Mouse (Mus musculus): ENCODE results near the gene Fto. TPM values are rescaled to one million over a fixed set of nuclear protein-coding genes. Genes with fewer than 3 reads are reported as not detected.

Gene Fto
- polyA plus RNA-seq, 1 experiment from 2014 or later: 72.1 TPM

DNA sequence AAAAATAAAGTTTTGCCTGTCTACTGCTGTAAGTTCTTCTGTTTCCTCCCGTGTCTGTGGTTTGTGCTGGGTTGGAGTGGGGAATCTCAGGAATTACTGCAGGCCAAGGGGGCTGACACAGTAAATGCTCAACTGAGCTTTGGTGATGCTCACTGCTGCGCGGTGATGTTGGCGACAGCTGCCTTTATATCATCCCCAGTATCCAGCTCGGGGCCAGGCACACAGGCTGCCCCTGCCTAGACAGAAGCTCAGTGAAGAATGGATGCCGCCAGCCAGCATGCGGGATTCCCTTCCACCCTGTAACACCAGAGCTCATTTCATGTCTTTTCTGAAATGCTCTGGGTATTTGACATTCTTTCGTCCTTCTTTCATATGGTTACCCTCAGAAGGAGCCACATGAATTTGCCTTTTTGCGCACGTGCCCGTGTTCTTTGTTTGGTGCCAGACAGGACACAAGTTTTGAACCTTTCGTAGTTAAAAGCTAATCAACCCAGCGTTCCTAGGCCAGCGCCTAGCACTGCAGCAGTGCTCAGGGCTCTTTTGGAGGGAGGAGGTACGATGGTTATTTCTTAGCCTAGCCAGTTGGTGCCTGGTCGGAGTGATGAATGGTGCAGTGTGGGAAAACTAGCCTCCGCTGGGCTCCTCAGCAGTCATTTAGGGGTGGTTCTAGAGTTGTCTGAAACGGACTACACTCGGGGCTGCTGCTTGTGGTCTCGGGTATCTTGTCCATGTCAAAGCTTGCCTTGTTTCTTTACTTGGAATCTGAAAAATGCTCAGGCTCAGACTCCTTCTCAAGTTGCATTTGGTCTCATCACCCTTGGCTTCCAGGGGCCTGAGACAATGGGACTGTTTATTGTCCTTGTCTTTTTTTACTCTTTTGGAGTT lies 62.0 kb downstream of the Fto start:
- H3K4me2 ChIP-seq (ENCODE audit: low read depth, low read length): no peak overlapping the region
- 68% methylated on average over 20 of the region's 20 CpGs for WGBS
- H3K9me3 ChIP-seq (replicated peaks; ENCODE audit: control insufficient read depth, low read length): no peaks in the 10 kb centered on the region
- H3K27ac ChIP-seq (ENCODE audit: low read length): no peak overlapping the region
- H3K4me3 ChIP-seq (ENCODE audit: low read length): no peak overlapping the region
- no peaks in the 10 kb centered on the region for H3K36me3 ChIP-seq (ENCODE audit: control insufficient read depth, insufficient read depth)
- H3K4me1 ChIP-seq (ENCODE audit: control insufficient read depth, insufficient read depth, low read length): peaks cover 64% of the 10 kb centered on the region
- H3K27me3 ChIP-seq (ENCODE audit: control insufficient read depth, insufficient read depth, low read length): no peaks in the 10 kb centered on the region
- ATAC-seq (replicated peaks; ENCODE audit: extremely low read depth, insufficient read depth, low FRiP score): no peak
- no peak overlapping the region for H3K9ac ChIP-seq (ENCODE audit: low read length)

DNA sequence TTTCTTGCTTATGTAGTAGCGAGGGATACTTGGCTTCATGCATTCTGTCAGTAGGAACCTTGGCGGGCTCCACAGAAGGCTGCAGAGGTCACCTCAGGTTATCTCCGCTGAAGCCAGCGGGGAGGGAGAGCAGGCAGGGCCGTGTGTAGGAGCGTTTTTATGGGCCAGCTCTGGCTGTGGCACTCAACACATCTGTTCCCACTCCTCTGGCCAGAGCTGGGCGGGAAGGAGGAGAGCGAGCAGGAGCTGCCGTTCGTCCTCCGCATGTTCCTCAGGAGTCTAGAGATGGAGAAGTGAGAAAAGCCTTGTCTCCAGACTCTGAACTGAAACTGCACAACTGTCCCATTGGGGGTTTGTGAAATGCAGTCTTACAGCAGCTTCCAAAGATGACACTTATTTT lies 63.5 kb downstream of the Fto start:
- Histone ChIP-seq H3K36me3 (ENCODE audit: control insufficient read depth, insufficient read depth) (no peaks in the 10 kb centered on the region), H3K4me2 (ENCODE audit: low read depth, low read length) (peak overlapping the region; percentile 31), H3K4me3 (ENCODE audit: low read length) (no peak overlapping the region), H3K27ac (ENCODE audit: low read length) (peak overlapping the region; percentile 30; the same call in 1 of the 2 replicates), H3K9ac (ENCODE audit: low read length) (no peak overlapping the region), H3K4me1 (ENCODE audit: control insufficient read depth, insufficient read depth, low read length) (peaks cover 67% of the 10 kb centered on the region), H3K27me3 (ENCODE audit: control insufficient read depth, insufficient read depth, low read length) (no peaks in the 10 kb centered on the region), H3K9me3 (replicated peaks; ENCODE audit: control insufficient read depth, low read length) (no peaks in the 10 kb centered on the region)
- WGBS: 23% methylated on average over 11 of the region's 11 CpGs
- peak; percentile 59 for ATAC-seq (replicated peaks; ENCODE audit: extremely low read depth, insufficient read depth, low FRiP score)

DNA sequence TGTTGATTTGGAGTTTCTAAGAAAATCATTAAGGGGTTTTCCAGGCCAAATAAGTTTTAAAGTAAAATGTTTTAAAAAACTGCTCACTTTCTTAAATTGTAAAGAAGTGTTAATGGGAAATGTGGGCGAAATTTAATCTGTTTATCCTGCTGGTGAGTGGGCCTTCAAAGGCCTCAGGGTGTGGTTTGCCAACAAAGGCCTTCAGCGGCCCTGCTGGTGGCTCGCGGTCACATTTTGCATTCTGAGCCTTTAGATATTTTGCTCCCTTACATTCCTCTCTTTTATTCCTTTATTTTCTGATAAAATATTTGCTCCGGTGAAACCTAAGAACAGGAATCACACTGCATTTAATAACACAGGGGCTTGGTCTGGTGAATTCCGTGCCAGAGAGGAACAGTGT lies 64.0 kb downstream of the Fto start:
- WGBS: 72% methylated on average over 6 of the region's 6 CpGs
- Histone ChIP-seq H3K9ac (ENCODE audit: low read length) (no peak overlapping the region), H3K27me3 (ENCODE audit: control insufficient read depth, insufficient read depth, low read length) (no peaks in the 10 kb centered on the region), H3K9me3 (replicated peaks; ENCODE audit: control insufficient read depth, low read length) (no peaks in the 10 kb centered on the region), H3K4me3 (ENCODE audit: low read length) (no peak overlapping the region), H3K36me3 (ENCODE audit: control insufficient read depth, insufficient read depth) (no peaks in the 10 kb centered on the region), H3K4me1 (ENCODE audit: control insufficient read depth, insufficient read depth, low read length) (peaks cover 67% of the 10 kb centered on the region), H3K27ac (ENCODE audit: low read length) (no peak overlapping the region), H3K4me2 (ENCODE audit: low read depth, low read length) (no peak overlapping the region)
- ATAC-seq (replicated peaks; ENCODE audit: extremely low read depth, insufficient read depth, low FRiP score): no peak

DNA sequence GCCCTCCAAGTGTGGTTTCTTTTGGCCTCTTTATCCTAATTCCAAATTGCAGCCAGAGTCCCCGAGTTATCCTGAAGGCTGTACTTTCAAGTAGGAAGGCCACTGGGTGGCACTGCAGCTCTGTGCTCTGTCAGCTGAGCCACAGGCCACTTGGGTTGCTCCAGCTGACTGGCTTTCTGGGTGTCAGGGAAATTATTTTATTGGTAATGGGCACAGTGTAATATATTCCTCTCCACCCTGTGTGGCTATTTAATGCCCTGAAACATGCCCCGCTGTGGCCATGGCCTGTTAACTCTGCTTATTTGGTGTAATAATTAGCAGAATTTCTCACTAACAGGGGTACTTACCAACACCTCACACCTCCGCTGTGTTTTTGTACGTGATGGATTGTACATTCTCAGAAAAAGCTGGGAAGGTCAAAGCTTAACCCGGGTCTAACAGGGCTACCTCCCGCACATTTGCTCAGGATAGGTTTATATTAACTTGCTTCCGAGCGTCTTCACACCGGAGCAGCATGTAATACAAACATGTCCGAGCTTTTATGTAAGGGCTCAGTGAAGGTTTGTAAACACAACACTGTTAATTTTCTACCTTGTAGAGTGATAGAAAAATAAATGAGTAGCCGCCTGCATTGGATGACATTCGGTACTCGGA lies 65.6 kb downstream of the Fto start:
- no peak for ATAC-seq (replicated peaks; ENCODE audit: extremely low read depth, insufficient read depth, low FRiP score)
- Histone ChIP-seq H3K36me3 (ENCODE audit: control insufficient read depth, insufficient read depth) (no peaks in the 10 kb centered on the region), H3K9ac (ENCODE audit: low read length) (no peak overlapping the region), H3K27ac (ENCODE audit: low read length) (no peak overlapping the region), H3K4me2 (ENCODE audit: low read depth, low read length) (no peak overlapping the region), H3K4me3 (ENCODE audit: low read length) (no peak overlapping the region), H3K27me3 (ENCODE audit: control insufficient read depth, insufficient read depth, low read length) (no peaks in the 10 kb centered on the region), H3K9me3 (replicated peaks; ENCODE audit: control insufficient read depth, low read length) (no peaks in the 10 kb centered on the region), H3K4me1 (ENCODE audit: control insufficient read depth, insufficient read depth, low read length) (peaks cover 50% of the 10 kb centered on the region)
- WGBS: 70% methylated on average over 13 of the region's 13 CpGs

DNA sequence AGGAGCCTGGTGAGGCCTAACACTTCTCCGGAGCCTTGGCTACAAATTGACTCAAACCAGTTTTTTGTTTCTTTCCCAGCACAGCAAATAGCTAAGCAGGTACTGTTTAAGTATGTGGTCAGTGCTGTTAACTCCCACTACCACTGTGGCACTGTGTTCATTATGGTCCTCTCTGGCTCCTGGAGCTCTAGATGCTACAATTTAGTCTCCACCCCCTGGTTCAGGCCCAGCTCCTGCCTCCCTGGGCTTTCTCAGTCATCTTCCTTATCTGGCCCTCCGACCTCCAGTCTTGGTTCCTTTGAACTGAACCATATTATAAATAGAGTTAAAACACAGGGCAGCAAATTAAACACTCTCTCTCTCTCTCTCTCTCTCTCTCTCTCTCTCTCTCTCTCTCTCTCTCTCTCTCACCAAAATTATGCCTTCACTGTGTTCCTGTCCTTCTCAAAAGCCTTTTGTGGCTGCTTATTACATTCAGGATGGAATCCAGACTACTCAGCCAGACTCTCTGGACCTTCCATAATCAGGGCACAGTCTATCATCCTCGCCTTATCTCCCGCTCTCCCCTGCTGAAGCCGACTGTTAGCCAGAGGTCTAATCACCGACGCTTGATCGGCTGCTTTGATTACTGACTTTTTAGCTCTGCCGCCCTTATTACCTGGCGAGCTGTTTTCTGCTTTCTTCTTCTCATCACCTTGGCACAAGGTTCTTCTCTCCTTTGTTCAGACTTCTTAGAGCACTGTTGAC lies 67.6 kb downstream of the Fto start:
- 25% methylated on average over 10 of the region's 10 CpGs for WGBS
- no peak for ATAC-seq (replicated peaks; ENCODE audit: extremely low read depth, insufficient read depth, low FRiP score)
- Histone ChIP-seq H3K36me3 (ENCODE audit: control insufficient read depth, insufficient read depth) (no peaks in the 10 kb centered on the region), H3K4me3 (ENCODE audit: low read length) (no peak overlapping the region), H3K9ac (ENCODE audit: low read length) (no peak overlapping the region), H3K27me3 (ENCODE audit: control insufficient read depth, insufficient read depth, low read length) (no peaks in the 10 kb centered on the region), H3K9me3 (replicated peaks; ENCODE audit: control insufficient read depth, low read length) (no peaks in the 10 kb centered on the region), H3K4me1 (ENCODE audit: control insufficient read depth, insufficient read depth, low read length) (peaks cover 43% of the 10 kb centered on the region), H3K27ac (ENCODE audit: low read length) (peak overlapping the region; percentile 24; the same call in 1 of the 2 replicates), H3K4me2 (ENCODE audit: low read depth, low read length) (peak overlapping the region; percentile 26; the same call in 1 of the 2 replicates)

DNA sequence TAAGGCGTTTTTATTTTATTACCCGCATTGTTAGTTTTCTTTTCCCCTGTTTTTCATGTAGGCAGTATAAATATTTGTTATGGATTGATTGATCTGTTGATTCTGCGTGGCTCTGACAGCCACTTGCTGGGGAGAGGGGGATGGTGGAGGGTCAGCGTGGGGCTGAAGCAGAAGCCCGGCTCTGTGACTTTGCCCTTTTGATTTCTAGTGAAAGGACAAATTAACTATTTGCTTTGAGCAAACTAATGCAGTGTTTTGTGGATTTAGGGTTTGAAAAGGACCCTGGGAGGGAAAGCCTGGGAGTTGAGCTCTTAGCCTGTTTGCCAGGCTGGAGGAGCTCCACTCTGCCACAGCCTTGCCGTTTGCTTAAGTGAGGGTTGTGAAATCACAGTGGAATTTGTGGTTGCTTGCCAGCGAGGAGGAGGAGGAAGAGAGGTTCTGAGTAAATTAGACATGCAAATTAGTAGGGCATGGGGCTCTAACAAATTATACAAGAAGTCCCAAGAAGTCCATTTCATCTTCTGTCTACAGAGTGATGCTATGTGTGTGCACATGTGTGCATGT lies 68.3 kb downstream of the Fto start:
- no peak for ATAC-seq (replicated peaks; ENCODE audit: extremely low read depth, insufficient read depth, low FRiP score)
- WGBS: 34% methylated on average over 7 of the region's 7 CpGs
- Histone ChIP-seq H3K4me2 (ENCODE audit: low read depth, low read length) (peak overlapping the region; percentile 26; the same call in 1 of the 2 replicates), H3K9me3 (replicated peaks; ENCODE audit: control insufficient read depth, low read length) (no peaks in the 10 kb centered on the region), H3K36me3 (ENCODE audit: control insufficient read depth, insufficient read depth) (no peaks in the 10 kb centered on the region), H3K27me3 (ENCODE audit: control insufficient read depth, insufficient read depth, low read length) (no peaks in the 10 kb centered on the region), H3K4me3 (ENCODE audit: low read length) (no peak overlapping the region), H3K4me1 (ENCODE audit: control insufficient read depth, insufficient read depth, low read length) (peaks cover 37% of the 10 kb centered on the region), H3K27ac (ENCODE audit: low read length) (peak overlapping the region; percentile 22; the same call in 1 of the 2 replicates), H3K9ac (ENCODE audit: low read length) (no peak overlapping the region)

DNA sequence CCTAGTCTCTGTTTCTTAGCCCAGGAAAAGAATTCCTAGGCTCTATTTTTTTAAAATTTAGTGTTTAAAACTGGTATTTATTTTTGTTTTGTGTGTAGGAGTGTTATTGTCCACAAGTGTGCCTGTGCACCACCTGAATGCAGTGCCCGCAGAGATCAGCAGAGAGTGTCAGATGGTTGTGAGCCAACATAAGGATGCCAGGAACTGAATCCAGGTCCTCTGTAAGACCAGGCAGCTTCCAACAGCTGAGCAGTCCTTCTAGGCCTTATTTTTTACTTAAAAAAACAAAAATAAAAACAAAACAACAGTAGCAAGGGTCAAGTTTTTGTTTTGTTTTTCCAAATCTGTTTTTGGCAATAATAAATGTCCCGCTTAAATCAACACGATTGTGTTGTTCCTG lies 69.9 kb downstream of the Fto start:
- 89% methylated on average over 3 of the region's 3 CpGs for WGBS
- Histone ChIP-seq H3K9me3 (replicated peaks; ENCODE audit: control insufficient read depth, low read length) (no peaks in the 10 kb centered on the region), H3K36me3 (ENCODE audit: control insufficient read depth, insufficient read depth) (no peaks in the 10 kb centered on the region), H3K4me2 (ENCODE audit: low read depth, low read length) (no peak overlapping the region), H3K27ac (ENCODE audit: low read length) (no peak overlapping the region), H3K4me3 (ENCODE audit: low read length) (no peak overlapping the region), H3K27me3 (ENCODE audit: control insufficient read depth, insufficient read depth, low read length) (no peaks in the 10 kb centered on the region), H3K4me1 (ENCODE audit: control insufficient read depth, insufficient read depth, low read length) (peaks cover 23% of the 10 kb centered on the region), H3K9ac (ENCODE audit: low read length) (no peak overlapping the region)
- no peak for ATAC-seq (replicated peaks; ENCODE audit: extremely low read depth, insufficient read depth, low FRiP score)

DNA sequence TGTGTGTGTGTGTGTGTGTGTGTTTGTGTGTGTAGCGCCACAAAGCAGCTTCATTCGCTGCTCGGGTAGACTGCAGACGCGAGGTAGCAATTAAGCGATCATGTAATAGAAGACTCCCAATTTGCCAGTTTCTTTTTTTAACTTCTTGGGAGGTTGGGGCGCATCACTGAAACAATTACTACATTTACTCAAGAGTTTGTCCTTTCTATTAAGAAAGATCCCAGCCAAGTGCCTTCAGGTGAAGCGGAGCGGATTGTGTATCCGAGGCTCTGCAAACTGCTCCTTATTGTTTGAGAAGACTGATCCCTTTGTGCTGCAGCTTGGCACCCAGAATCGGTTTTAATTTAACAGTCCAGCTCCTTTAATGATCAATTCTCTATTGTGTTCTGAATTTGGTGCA lies 70.5 kb downstream of the Fto start:
- Histone ChIP-seq H3K36me3 (ENCODE audit: control insufficient read depth, insufficient read depth) (no peaks in the 10 kb centered on the region), H3K27me3 (ENCODE audit: control insufficient read depth, insufficient read depth, low read length) (no peaks in the 10 kb centered on the region), H3K4me3 (ENCODE audit: low read length) (no peak overlapping the region), H3K4me2 (ENCODE audit: low read depth, low read length) (no peak overlapping the region), H3K27ac (ENCODE audit: low read length) (no peak overlapping the region), H3K4me1 (ENCODE audit: control insufficient read depth, insufficient read depth, low read length) (peaks cover 23% of the 10 kb centered on the region), H3K9me3 (replicated peaks; ENCODE audit: control insufficient read depth, low read length) (no peaks in the 10 kb centered on the region), H3K9ac (ENCODE audit: low read length) (no peak overlapping the region)
- ATAC-seq (replicated peaks; ENCODE audit: extremely low read depth, insufficient read depth, low FRiP score): no peak
- WGBS: 88% methylated on average over 11 of the region's 11 CpGs

Measured in heart, embryonic 16.5 days (tissue).